Mouse (Mus musculus) MEL (cell line): Measurements from ENCODE around the gene Wfdc12. TPM values are rescaled to one million over a fixed set of nuclear protein-coding genes. Genes with fewer than 3 reads are reported as not detected.

Experiments
- DNase-seq: peaks from one replicate; pipeline ENCODE4 v3.0.0; 2011; ENCODE audit warnings: low read depth, low spot score
- H3K27ac ChIP-seq: 2 replicates; pipeline ENCODE4 v1.5.1; 2012; ENCODE audit warnings: low read depth, mild to moderate bottlenecking, control low read depth, low read length, moderate library complexity; ENCODE audit not compliant: control insufficient read depth
- H3K27me3 ChIP-seq, 2 experiments: fragments of 150-350 bp in 1 of 2; sonication (generic) in 1 of 2; 2 replicates each; pipeline ENCODE4 v1.6.1; 2012; ENCODE audit warnings: low read length in 2 of 2, mild to moderate bottlenecking in 2 of 2, improper control_type of control experiment in 1 of 2, moderate library complexity in 1 of 2; ENCODE audit not compliant: insufficient read depth in 2 of 2, control insufficient read depth in 1 of 2
- H3K36me3 ChIP-seq, 2 experiments: 2 replicates each; pipeline ENCODE4 v1.6.1; 2012 to 2014; ENCODE audit warnings: low read length in 2 of 2, improper control_type of control experiment in 1 of 2, inconsistent platforms in 1 of 2, mild to moderate bottlenecking in 1 of 2; ENCODE audit not compliant: insufficient read depth in 2 of 2, control insufficient read depth in 1 of 2
- H3K4me1 ChIP-seq, 2 experiments: fragments of 150-350 bp in 1 of 2; sonication (generic) in 1 of 2; 2 replicates each; pipeline ENCODE4 v1.6.1; 2012; ENCODE audit warnings: low read length in 2 of 2, improper control_type of control experiment in 1 of 2, mild to moderate bottlenecking in 1 of 2; ENCODE audit not compliant: insufficient read depth in 2 of 2, control insufficient read depth in 1 of 2
- H3K4me3 ChIP-seq, 2 experiments: fragments of 150-350 bp in 1 of 2; sonication (generic) in 1 of 2; 2 replicates each; pipeline ENCODE4 v1.5.1; 2012; ENCODE audit warnings: low read depth in 2 of 2, low read length in 2 of 2, mild to moderate bottlenecking in 2 of 2, moderate library complexity in 2 of 2, control low read depth in 1 of 2, improper control_type of control experiment in 1 of 2; ENCODE audit not compliant: control insufficient read depth in 1 of 2, insufficient read depth in 1 of 2
- H3K79me2 ChIP-seq: 2 replicates; pipeline ENCODE4 v1.6.1; 2012; ENCODE audit warnings: mild to moderate bottlenecking, low read length, moderate library complexity; ENCODE audit not compliant: control insufficient read depth, poor library complexity, insufficient read depth
- H3K9ac ChIP-seq: 2 replicates; pipeline ENCODE4 v1.6.1; 2012; ENCODE audit warnings: low read depth, mild to moderate bottlenecking, control low read depth, low read length, moderate library complexity; ENCODE audit not compliant: control insufficient read depth, poor library complexity, severe bottlenecking
- H3K9me3 ChIP-seq: fragments of 150-350 bp; sonication (generic); replicated peaks from 2 replicates; pipeline ENCODE4 v1.6.1; 2012; ENCODE audit warnings: mild to moderate bottlenecking, low read length, improper control_type of control experiment, moderate library complexity; ENCODE audit not compliant: insufficient read depth
- BHLHE40 ChIP-seq: IDR thresholded peaks from 2 replicates; pipeline ENCODE4 v1.6.1; 2012; ENCODE audit warnings: low read depth, mild to moderate bottlenecking, inconsistent platforms, low read length, improper control_type of control experiment, borderline replicate concordance
- CTCF ChIP-seq, 3 experiments: IDR thresholded peaks in 2 of 3; conservative IDR thresholded peaks in 1 of 3; 2 replicates each; pipeline ENCODE4 v1.5.1; 2011 to 2012; ENCODE audit warnings: low read length in 3 of 3, low read depth in 2 of 3, mild to moderate bottlenecking in 2 of 3, improper control_type of control experiment in 1 of 3, inconsistent platforms in 1 of 3, mixed read lengths in 1 of 3, moderate library complexity in 1 of 3; ENCODE audit not compliant: control insufficient read depth in 1 of 3, insufficient read depth in 1 of 3, poor library complexity in 1 of 3, severe bottlenecking in 1 of 3
- E2F4 ChIP-seq: IDR thresholded peaks from 2 replicates; pipeline ENCODE4 v1.6.1; 2011; ENCODE audit warnings: low read depth, low read length, improper control_type of control experiment, borderline replicate concordance
- ELF1 ChIP-seq: IDR thresholded peaks from 2 replicates; pipeline ENCODE4 v1.6.1; 2014; ENCODE audit warnings: low read depth, mild to moderate bottlenecking, inconsistent platforms, low read length, improper control_type of control experiment, moderate library complexity
- GABPA ChIP-seq: IDR thresholded peaks from 2 replicates; pipeline ENCODE4 v1.6.1; 2012; ENCODE audit warnings: low read depth, mild to moderate bottlenecking, inconsistent platforms, low read length, improper control_type of control experiment, moderate library complexity
- GATA1 ChIP-seq: IDR thresholded peaks from 2 replicates; pipeline ENCODE4 v1.6.1; 2011; ENCODE audit warnings: low read depth, low read length, improper control_type of control experiment
- HCFC1 ChIP-seq: IDR thresholded peaks from 2 replicates; pipeline ENCODE4 v1.6.1; 2012; ENCODE audit warnings: low read depth, mild to moderate bottlenecking, inconsistent platforms, low read length, improper control_type of control experiment, moderate library complexity
- JUND ChIP-seq: IDR thresholded peaks from 2 replicates; pipeline ENCODE4 v1.6.1; 2011; ENCODE audit warnings: low read depth, mild to moderate bottlenecking, improper control_type of control experiment, low read length
- MAX ChIP-seq: IDR thresholded peaks from 2 replicates; pipeline ENCODE4 v1.6.1; 2011; ENCODE audit warnings: low read length, improper control_type of control experiment
- MAZ ChIP-seq: IDR thresholded peaks from 2 replicates; pipeline ENCODE4 v1.6.1; 2012; ENCODE audit warnings: low read depth, mild to moderate bottlenecking, inconsistent platforms, low read length, improper control_type of control experiment
- MXI1 ChIP-seq: IDR thresholded peaks from 2 replicates; pipeline ENCODE4 v1.6.1; 2011; ENCODE audit warnings: mild to moderate bottlenecking, low read depth, low read length, improper control_type of control experiment
- MYB ChIP-seq: IDR thresholded peaks from 2 replicates; pipeline ENCODE4 v1.6.1; 2011; ENCODE audit warnings: mild to moderate bottlenecking, low read depth, low read length, improper control_type of control experiment
- RAD21 ChIP-seq: IDR thresholded peaks from 2 replicates; pipeline ENCODE4 v1.6.1; 2011; ENCODE audit warnings: mild to moderate bottlenecking, low read depth, low read length, improper control_type of control experiment
- RCOR1 ChIP-seq: IDR thresholded peaks from 2 replicates; pipeline ENCODE4 v1.6.1; 2012; ENCODE audit warnings: low read depth, mild to moderate bottlenecking, inconsistent platforms, low read length, improper control_type of control experiment
- SIN3A ChIP-seq: IDR thresholded peaks from 2 replicates; pipeline ENCODE4 v1.6.1; 2012; ENCODE audit warnings: low read length, improper control_type of control experiment, inconsistent platforms
- SMC3 ChIP-seq: IDR thresholded peaks from 2 replicates; pipeline ENCODE4 v1.6.1; 2011; ENCODE audit warnings: low read depth, low read length, improper control_type of control experiment
- TAL1 ChIP-seq: IDR thresholded peaks from 2 replicates; pipeline ENCODE4 v1.6.1; 2012; ENCODE audit warnings: mild to moderate bottlenecking, inconsistent platforms, low read length, moderate library complexity, mixed read lengths
- TBP ChIP-seq: IDR thresholded peaks from 2 replicates; pipeline ENCODE4 v1.8.0; 2011; ENCODE audit warnings: low read depth, low read length, improper control_type of control experiment
- TCF12 ChIP-seq: IDR thresholded peaks from 2 replicates; pipeline ENCODE4 v1.6.1; 2014; ENCODE audit warnings: low read depth, mild to moderate bottlenecking, inconsistent platforms, low read length, improper control_type of control experiment, moderate library complexity
- ZMIZ1 ChIP-seq: IDR thresholded peaks from 2 replicates; pipeline ENCODE4 v1.6.1; 2012; ENCODE audit warnings: low read depth, mild to moderate bottlenecking, inconsistent platforms, low read length, improper control_type of control experiment, moderate library complexity
- polyA plus RNA-seq, 2 experiments: library from polyadenylated mRNA; stranded (reverse) in 1 of 2; unstranded in 1 of 2; fragments of >175 nt in 1 of 2; fragments of >200 nt in 1 of 2; gene quantifications; 2 replicates each; pipeline versions ENCODE4 v1.2.1 to v1.2.4; 2012; ENCODE audit warnings: low replicate concordance in 2 of 2, low read depth in 1 of 2; ENCODE audit not compliant: insufficient read length in 2 of 2, insufficient read depth in 1 of 2, missing spikeins in 1 of 2
- total RNA-seq: library from RNA; depleted of rRNA; stranded (reverse); fragments of 300-350 nt; gene quantifications from 2 replicates; pipeline ENCODE4 v1.2.3, GENCODE M21; 2012

Wfdc12 gene
- total and polyA plus RNA-seq, 3 experiments = 0.10 TPM; not detected in 2

- DNase-seq = no peak
- TF ChIP-seq ELF1 (no peak), RCOR1 (no peak), SMC3 (no peak)
- Histone ChIP-seq H3K27me3 (peaks cover 0 to 3% of the 10 kb centered on the region in 2 experiments), H3K4me3 (no peak overlapping the region), H3K36me3 (peaks cover 0 to 5% of the 10 kb centered on the region in 2 experiments; a peak in 2 of 4 replicates), H3K9me3 (no peaks in the 10 kb centered on the region), H3K27ac (no peak overlapping the region), H3K9ac (no peak overlapping the region), H3K4me1 (peaks cover under 1 to 3% of the 10 kb centered on the region in 2 experiments), H3K79me2 (no peaks in the 10 kb centered on the region)
Measured at GRCm38 (mm10) chr2:164168571-164168946, 21.8 kb downstream of the Wfdc12 start.

- no peaks in the 10 kb centered on the region; a peak in 1 of 4 replicates for H3K4me1 ChIP-seq
- peaks cover 0 to under 1% of the 10 kb centered on the region in 2 experiments; a peak in 2 of 4 replicates for H3K36me3 ChIP-seq
- H3K27me3 ChIP-seq = peaks cover 0 to 3% of the 10 kb centered on the region in 2 experiments
- H3K27ac ChIP-seq = no peak overlapping the region
- no peak overlapping the region for H3K4me3 ChIP-seq
- H3K9ac ChIP-seq = no peak overlapping the region
- no peak for DNase-seq
- no peaks in the 10 kb centered on the region for H3K9me3 ChIP-seq
- H3K79me2 ChIP-seq = no peaks in the 10 kb centered on the region
- no peak for TF ChIP-seq RAD21
- TF ChIP-seq MAZ = no peak
- no peak for TF ChIP-seq TAL1
- no peak for TF ChIP-seq ZMIZ1
- TF ChIP-seq TBP = no peak
Measured at GRCm38 (mm10) chr2:164167752-164168570, 22.4 kb downstream of the Wfdc12 start.

GRCm38 (mm10) chr2:164164941-164165340 is 25.5 kb downstream of the Wfdc12 start:
- H3K27me3 ChIP-seq = peaks cover 0 to 3% of the 10 kb centered on the region in 2 experiments; a peak in 3 of 4 replicates

More at GRCm38 (mm10) chr2:164164941-164165340, 25.5 kb downstream of the Wfdc12 start:
- H3K9me3 ChIP-seq = no peaks in the 10 kb centered on the region
- no peaks in the 10 kb centered on the region for H3K79me2 ChIP-seq
- no peak for TF ChIP-seq JUND
- no peak for TF ChIP-seq MAX
- TF ChIP-seq SIN3A = no peak
- no peak for TF ChIP-seq E2F4
- no peak for TF ChIP-seq TAL1
- TF ChIP-seq CTCF (IDR thresholded peaks at IDR 0.05 in 2 of 3, conservative IDR thresholded peaks at IDR 0.05 in 1 of 3; ENCODE audit: control insufficient read depth in 1 of 3, insufficient read depth in 1 of 3, low read depth in 2 of 3, low read length in 3 of 3, poor library complexity in 1 of 3, severe bottlenecking in 1 of 3) = no peak
- no peak for TF ChIP-seq MYB
- no peak for TF ChIP-seq BHLHE40
- no peak for TF ChIP-seq ZMIZ1
- TF ChIP-seq GATA1 = no peak
- no peak for TF ChIP-seq GABPA
- TF ChIP-seq HCFC1 = no peak
- TF ChIP-seq MXI1 = no peak
- no peak for TF ChIP-seq ELF1
- no peak for TF ChIP-seq TCF12
- H3K9ac ChIP-seq = no peak overlapping the region
- H3K36me3 ChIP-seq = no peaks in the 10 kb centered on the region
- H3K4me3 ChIP-seq = no peak overlapping the region
- no peak for DNase-seq
- no peaks in the 10 kb centered on the region for H3K4me1 ChIP-seq
- no peak overlapping the region for H3K27ac ChIP-seq
